Mouse (Mus musculus) intestine, embryonic 16.5 days (tissue): ENCODE results near the gene App. TPM values are rescaled to one million over a fixed set of nuclear protein-coding genes. Genes with fewer than 3 reads are reported as not detected.

Experiments used
- ATAC-seq: fragments of 200-750 bp; cut with Nextera tagmentation; 2 replicates; pipeline ENCODE4 v1.8.0; 2017; ENCODE audit warnings: moderate TSS enrichment, moderate library complexity
- H3K27ac ChIP-seq: fragments of 300-500 bp; sonication (generic); 2 replicates; pipeline ENCODE4 v1.5.1; 2014; ENCODE audit warnings: mild to moderate bottlenecking, low read length
- H3K27me3 ChIP-seq: fragments of 300-500 bp; sonication (generic); replicated peaks from 2 replicates; pipeline ENCODE4 v1.6.1; 2014; ENCODE audit warnings: low read length, control low read depth, mixed read lengths; ENCODE audit not compliant: control insufficient read depth, insufficient read depth
- H3K36me3 ChIP-seq: fragments of 300-500 bp; sonication (generic); 2 replicates; pipeline ENCODE4 v1.6.1; 2014; ENCODE audit warnings: low read length, control low read depth; ENCODE audit not compliant: control insufficient read depth, insufficient read depth
- H3K4me1 ChIP-seq: fragments of 300-500 bp; sonication (generic); 2 replicates; pipeline ENCODE4 v1.6.1; 2014; ENCODE audit warnings: low read length, control low read depth, mixed read lengths; ENCODE audit not compliant: control insufficient read depth, insufficient read depth
- H3K4me2 ChIP-seq: fragments of 300-500 bp; sonication (generic); 2 replicates; pipeline ENCODE4 v1.6.1; 2014; ENCODE audit warnings: low read depth, low read length, control low read depth
- H3K4me3 ChIP-seq: fragments of 300-500 bp; sonication (generic); 2 replicates; pipeline ENCODE4 v1.5.1; 2014; ENCODE audit warnings: mild to moderate bottlenecking, low read length
- H3K9ac ChIP-seq: fragments of 300-500 bp; sonication (generic); 2 replicates; pipeline ENCODE4 v1.6.1; 2014; ENCODE audit warnings: low read depth, low read length
- H3K9me3 ChIP-seq: fragments of 300-500 bp; sonication (generic); 2 replicates; pipeline ENCODE4 v1.6.1; 2016; ENCODE audit warnings: low read length, control low read depth; ENCODE audit not compliant: control insufficient read depth
- WGBS: fragments of 180-500 bp; shearing (Covaris S2); extraction: QIAGEN DNeasy Blood & Tissue Kit; methylation state at CpG from one replicate; pipeline ENCODE4 v1.1.7; 2014; 5-methylcytosine and 5-hydroxymethylcytosine counted together
- polyA plus RNA-seq: library from polyadenylated mRNA; unstranded; fragments of >200 nt; fragmentation: Nextera tagmentation; extraction: Ambion mirVana; gene quantifications from 2 replicates; pipeline ENCODE4 v1.2.1, GENCODE M21; 2015

App gene
- polyA plus RNA-seq, 1 experiment from 2014 or later: 125 TPM

DNA sequence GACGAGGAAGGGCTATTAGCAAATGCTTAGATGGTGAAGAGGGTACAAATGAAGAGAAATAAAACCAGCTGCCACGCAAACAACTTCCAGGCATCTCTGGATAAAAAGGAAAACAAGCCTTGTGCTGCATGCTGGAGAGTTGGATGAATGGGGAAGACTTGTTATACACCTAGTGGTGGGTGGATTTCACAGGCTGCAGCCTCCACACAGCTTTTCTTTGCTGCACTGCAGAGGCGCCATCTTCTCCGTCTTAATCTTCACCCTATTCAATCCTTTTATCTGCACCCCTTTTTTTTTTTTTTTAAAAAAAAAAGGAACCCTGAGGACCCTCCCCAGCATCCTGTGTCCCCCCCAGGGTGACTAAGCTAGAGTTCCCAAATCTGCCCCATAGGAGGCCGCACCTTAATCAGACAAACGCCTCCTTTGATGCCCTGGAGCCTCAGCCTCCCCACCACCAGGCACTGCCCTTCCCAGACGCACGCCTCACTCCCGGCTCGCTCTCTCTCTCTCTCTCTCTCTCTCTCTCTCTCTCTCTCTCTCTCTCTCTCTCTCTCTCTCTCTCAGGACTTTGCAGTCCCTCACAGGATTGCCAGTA, 1.5 kb downstream of the App start:
- Histone ChIP-seq H3K27me3 (no peaks in the 10 kb centered on the region), H3K4me1 (peaks cover 22% of the 10 kb centered on the region), H3K9me3 (no peaks in the 10 kb centered on the region), H3K4me3 (peak overlapping the region; percentile 75), H3K36me3 (no peaks in the 10 kb centered on the region), H3K27ac (peak overlapping the region; percentile 54), H3K9ac (peak overlapping the region; percentile 93), H3K4me2 (peak overlapping the region; percentile 79)
- ATAC-seq: peak; percentile 63
- WGBS: 5% methylated on average over 10 of the region's 10 CpGs

DNA sequence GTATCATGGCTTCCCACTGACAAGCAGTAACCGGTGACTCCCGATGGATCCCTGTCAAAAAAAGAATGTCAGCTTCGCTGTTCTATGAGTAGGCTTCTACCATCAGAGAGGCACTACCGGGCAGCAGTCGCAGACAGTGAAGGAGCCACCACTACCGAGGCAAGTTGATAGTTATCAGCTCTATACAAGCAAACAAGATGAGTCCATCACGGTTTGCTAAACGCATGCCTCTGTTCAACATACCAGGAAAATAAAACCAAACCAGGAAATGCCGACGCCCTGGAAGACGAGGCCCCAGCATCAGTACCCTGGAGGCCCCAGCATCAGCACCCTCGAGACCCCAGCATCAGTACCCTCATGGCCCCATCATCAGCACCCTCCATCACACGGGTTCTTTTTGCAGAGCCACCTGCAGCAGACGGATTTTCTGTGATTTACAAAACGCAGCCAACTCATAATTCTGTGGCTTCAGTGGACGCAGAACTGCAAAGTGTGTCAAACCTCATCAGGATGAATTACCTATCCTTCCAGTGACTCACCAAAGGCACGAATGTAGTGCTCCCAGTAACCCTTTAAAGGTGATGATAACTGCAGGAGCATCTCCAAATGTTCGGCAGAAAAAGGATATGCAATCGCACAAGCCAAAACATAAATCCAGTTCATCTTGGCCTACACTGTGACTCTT, 2.6 kb downstream of the App start:
- Histone ChIP-seq H3K27me3 (no peaks in the 10 kb centered on the region), H3K4me3 (no peak overlapping the region), H3K27ac (no peak overlapping the region), H3K4me1 (peaks cover 16% of the 10 kb centered on the region), H3K9ac (no peak overlapping the region), H3K4me2 (no peak overlapping the region; the same call in 1 of the 2 replicates), H3K9me3 (no peaks in the 10 kb centered on the region), H3K36me3 (no peaks in the 10 kb centered on the region)
- WGBS: 53% methylated on average over 19 of the region's 19 CpGs
- no peak for ATAC-seq

DNA sequence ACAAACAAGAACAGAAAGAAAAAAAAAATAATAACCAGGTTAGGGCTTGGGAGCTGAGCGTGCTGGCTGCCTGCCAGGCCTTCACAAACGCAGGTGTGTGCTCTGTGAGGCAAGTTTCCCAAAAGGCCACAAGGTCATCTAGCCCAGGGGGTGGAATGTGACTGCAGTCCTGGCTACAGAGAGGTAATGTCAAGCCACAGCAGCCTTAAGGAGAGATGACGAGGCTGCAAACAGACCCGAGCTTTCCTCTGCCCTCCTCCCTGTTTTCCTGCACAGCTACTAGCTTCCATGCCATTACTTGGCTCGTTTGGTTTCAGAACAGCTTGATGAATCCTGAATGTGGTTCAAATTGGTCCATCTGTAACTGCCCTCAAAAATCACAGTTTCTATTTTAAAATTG, 4.7 kb downstream of the App start:
- peaks cover 16% of the 10 kb centered on the region for H3K4me1 ChIP-seq
- no peaks in the 10 kb centered on the region for H3K27me3 ChIP-seq
- no peak overlapping the region for H3K4me3 ChIP-seq
- no peaks in the 10 kb centered on the region for H3K9me3 ChIP-seq
- WGBS: 37% methylated on average over 5 of the region's 5 CpGs
- H3K27ac ChIP-seq: no peak overlapping the region
- no peak for ATAC-seq
- H3K9ac ChIP-seq: no peak overlapping the region
- no peaks in the 10 kb centered on the region for H3K36me3 ChIP-seq
- H3K4me2 ChIP-seq: no peak overlapping the region

DNA sequence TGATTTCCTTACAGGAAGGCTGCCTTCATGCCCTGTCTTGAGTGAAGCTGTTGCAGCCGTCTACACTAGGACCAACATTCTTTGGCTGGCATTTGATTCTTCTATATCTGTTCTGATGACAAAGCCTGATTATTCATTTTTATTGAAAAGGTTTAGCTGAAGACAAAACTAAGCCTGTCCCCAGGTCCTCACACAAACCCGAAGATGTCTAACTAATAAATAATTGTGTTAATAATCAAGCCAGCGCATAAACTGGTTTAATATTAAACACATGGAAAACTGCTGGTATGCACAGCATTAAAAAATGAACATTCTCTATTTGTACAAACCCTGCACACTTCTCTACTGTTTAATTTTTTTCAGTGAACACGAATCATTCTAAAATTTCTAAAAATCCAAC, 7.4 kb downstream of the App start:
- H3K36me3 ChIP-seq: no peaks in the 10 kb centered on the region
- H3K27me3 ChIP-seq: no peaks in the 10 kb centered on the region
- no peaks in the 10 kb centered on the region for H3K9me3 ChIP-seq
- H3K4me3 ChIP-seq: no peak overlapping the region
- no peak overlapping the region for H3K9ac ChIP-seq
- no peak overlapping the region for H3K27ac ChIP-seq
- WGBS: 73% methylated on average over 4 of the region's 4 CpGs
- peaks cover 15% of the 10 kb centered on the region for H3K4me1 ChIP-seq
- H3K4me2 ChIP-seq: no peak overlapping the region
- ATAC-seq: no peak

DNA sequence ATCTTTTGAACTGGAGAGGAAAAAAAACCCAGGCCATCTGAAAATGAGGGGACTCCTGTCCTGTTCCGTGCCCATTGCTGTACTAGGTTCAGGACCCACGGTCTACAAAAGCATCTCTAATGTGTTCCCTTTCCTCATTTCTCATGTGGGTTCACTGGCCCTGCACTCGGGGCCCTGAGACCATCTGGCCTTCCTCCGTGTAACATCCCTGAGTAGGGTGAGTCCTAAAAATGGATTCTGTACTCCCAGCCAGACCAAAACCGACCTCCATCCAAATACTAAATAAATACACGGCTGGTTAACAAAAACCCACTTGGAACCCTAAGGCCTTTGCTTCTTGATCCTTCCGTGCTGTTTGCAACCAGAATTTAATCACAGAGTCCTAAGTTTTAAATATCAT, 7.9 kb downstream of the App start:
- H3K9me3 ChIP-seq: no peaks in the 10 kb centered on the region
- no peak overlapping the region for H3K9ac ChIP-seq
- no peaks in the 10 kb centered on the region for H3K36me3 ChIP-seq
- no peak overlapping the region for H3K4me2 ChIP-seq
- WGBS: 63% methylated on average over 7 of the region's 7 CpGs
- ATAC-seq: no peak
- no peak overlapping the region for H3K4me3 ChIP-seq
- H3K4me1 ChIP-seq: peaks cover 10% of the 10 kb centered on the region
- no peaks in the 10 kb centered on the region for H3K27me3 ChIP-seq
- no peak overlapping the region for H3K27ac ChIP-seq

DNA sequence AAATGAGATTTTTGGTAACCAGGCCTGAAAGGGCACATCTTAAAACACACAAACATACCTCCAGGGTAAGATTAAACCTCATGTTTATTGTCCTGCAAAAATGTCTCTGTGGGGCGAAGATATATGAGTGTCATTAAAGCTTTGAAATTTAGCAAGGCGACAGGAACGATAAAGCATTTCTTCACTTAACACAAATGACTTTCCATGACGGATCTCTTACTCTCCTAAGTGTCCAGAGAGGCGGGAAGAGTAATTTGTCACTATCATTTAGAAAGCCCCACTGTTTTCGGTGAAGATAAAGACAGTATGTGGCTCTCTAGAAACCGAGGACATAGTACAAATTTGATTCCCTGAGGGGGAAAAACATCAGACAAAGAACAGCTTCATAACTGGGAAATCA, 8.4 kb downstream of the App start:
- WGBS: 46% methylated on average over 7 of the region's 7 CpGs
- Histone ChIP-seq H3K4me2 (no peak overlapping the region), H3K4me3 (no peak overlapping the region), H3K4me1 (peaks cover 9% of the 10 kb centered on the region), H3K9ac (no peak overlapping the region), H3K27me3 (no peaks in the 10 kb centered on the region), H3K27ac (no peak overlapping the region), H3K36me3 (no peaks in the 10 kb centered on the region), H3K9me3 (no peaks in the 10 kb centered on the region)
- no peak for ATAC-seq

DNA sequence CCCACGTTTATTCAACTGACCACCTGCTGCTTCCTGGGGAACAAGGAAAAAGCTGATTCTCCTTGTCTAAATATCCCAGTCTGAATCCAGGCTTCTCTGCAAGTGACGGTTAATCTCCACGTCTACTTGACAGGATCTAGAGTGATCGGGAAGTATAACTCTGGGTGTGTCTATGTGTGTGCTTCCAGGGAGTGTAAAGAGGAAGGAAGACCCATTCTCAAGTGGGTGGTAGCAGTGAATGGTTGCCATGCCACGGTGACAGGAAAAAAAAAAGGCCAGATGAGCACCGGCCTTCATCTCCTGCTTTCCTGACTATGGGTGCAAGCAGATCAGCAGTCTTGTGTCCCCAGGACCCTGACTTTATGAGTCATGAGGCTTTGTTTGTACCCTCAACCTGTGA, 10.8 kb downstream of the App start:
- Histone ChIP-seq H3K4me1 (0 out of 2 replicates have a peak, but pooled peaks cover 2% of the 10 kb centered on the region), H3K9ac (no peak overlapping the region), H3K9me3 (no peaks in the 10 kb centered on the region), H3K4me3 (no peak overlapping the region), H3K27me3 (no peaks in the 10 kb centered on the region), H3K4me2 (no peak overlapping the region), H3K36me3 (no peaks in the 10 kb centered on the region), H3K27ac (no peak overlapping the region)
- no peak for ATAC-seq
- 71% methylated on average over 6 of the region's 6 CpGs for WGBS

DNA sequence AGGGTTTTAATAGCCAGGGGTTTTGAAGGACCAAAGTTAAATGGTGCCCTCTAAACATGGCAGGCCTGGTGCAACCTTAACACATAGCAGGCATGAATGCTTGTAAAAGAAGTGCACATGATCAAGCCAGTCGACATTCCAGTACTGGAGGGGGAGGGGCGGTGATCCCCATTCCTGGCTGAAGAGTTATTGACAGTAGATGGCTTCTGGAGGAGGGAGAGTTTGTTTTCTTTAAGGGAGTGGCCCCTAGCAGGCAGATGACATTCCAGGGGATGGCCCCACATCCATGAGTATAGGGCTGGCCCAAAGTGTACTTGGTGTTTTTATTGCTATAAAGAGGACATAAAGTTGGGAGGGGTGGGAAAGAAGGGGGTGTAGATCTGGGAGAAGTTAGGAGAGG, 13.4 kb downstream of the App start:
- Histone ChIP-seq H3K4me3 (no peak overlapping the region), H3K36me3 (no peaks in the 10 kb centered on the region), H3K27me3 (no peaks in the 10 kb centered on the region), H3K4me2 (no peak overlapping the region), H3K9ac (no peak overlapping the region), H3K9me3 (no peaks in the 10 kb centered on the region), H3K4me1 (peaks cover 5% of the 10 kb centered on the region), H3K27ac (no peak overlapping the region)
- peak; percentile 79 for ATAC-seq
- 42% methylated on average over 2 of the region's 2 CpGs for WGBS

DNA sequence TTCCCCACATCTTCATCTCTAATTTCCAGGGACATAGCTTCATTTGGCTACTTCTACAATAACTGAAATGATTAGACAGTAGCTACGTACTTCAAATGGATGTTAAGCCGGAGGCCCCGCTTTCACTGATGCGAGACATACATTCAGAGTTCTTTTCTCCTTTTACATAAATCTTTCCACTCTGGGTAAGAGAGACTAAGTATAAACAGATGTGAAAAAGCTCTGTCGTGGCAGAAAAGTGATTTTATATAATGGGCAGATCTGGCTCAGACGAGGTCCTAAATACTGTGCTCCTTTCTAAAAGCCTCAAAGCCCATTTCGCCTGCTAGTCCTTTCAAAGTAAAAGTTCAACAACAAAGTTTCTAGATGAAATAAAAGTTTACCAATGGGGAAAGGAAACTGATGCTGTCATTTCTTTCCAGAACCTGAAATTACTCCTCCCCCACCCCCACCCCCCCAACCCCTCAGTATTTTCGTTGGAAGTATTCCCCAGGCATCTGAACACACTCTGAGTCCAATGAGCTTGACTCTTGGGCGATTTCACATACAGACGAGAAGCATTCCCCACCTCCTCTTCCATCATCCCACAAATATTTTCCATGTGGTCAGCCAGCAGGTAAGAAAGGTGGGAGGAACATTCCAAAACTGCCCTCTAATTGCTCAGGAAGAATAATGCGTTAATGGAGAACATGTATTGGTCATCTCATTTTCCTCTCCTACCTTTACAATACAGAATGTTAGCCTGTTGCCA, 15.6 kb downstream of the App start:
- no peak overlapping the region for H3K4me3 ChIP-seq
- H3K27ac ChIP-seq: no peak overlapping the region
- no peak overlapping the region for H3K4me2 ChIP-seq
- H3K9me3 ChIP-seq: no peaks in the 10 kb centered on the region
- no peaks in the 10 kb centered on the region for H3K27me3 ChIP-seq
- H3K4me1 ChIP-seq: peaks cover 7% of the 10 kb centered on the region
- no peaks in the 10 kb centered on the region for H3K36me3 ChIP-seq
- no peak for ATAC-seq
- WGBS: 59% methylated on average over 11 of the region's 11 CpGs
- H3K9ac ChIP-seq: no peak overlapping the region
